Mouse (Mus musculus) gastrocnemius, adult 8-10 months (tissue): ENCODE measurements around the gene Atp8b3. TPM values are rescaled to one million over a fixed set of nuclear protein-coding genes. Genes with fewer than 3 reads are reported as not detected.

Source experiments
- total RNA-seq, 4 experiments: library from RNA; stranded (reverse); gene quantifications; 2 replicates each; pipeline ENCODE4 v1.2.4; 2022

Atp8b3 gene
- total RNA-seq, 4 experiments from 2014 or later: not detected

Other genes with a start within 250 kb of the Atp8b3 start
- gene Rps15, start 246.7 kb downstream of the Atp8b3 start, total RNA-seq: 100 to 1,000 TPM; 626 to 776 (median 688) TPM
- gene Apc2, start 243.1 kb downstream of the Atp8b3 start, total RNA-seq: under 1 TPM; 0.24 to 0.54 (median 0.31) TPM
- gene 2310011J03Rik, start 218.6 kb downstream of the Atp8b3 start, total RNA-seq: 1 to 10 TPM; 5.4 to 8.9 (median 6.6) TPM
- gene Pcsk4, start 209.6 kb downstream of the Atp8b3 start, total RNA-seq: 1 to 10 TPM in 1 of 4 experiments, under 1 TPM in 3; 0.67 to 1.1 (median 0.91) TPM
- gene Reep6, start 209.2 kb downstream of the Atp8b3 start, total RNA-seq: 1 to 10 TPM; 2.6 to 4.0 (median 3.2) TPM
- gene Adamtsl5, start 190.7 kb downstream of the Atp8b3 start, total RNA-seq: 10 to 100 TPM; 22.6 to 30.4 (median 26.9) TPM
- under 1 TPM in 2 of 4 experiments, not detected in 2; 0.27 to 0.36 TPM for gene Plk5, start 182.7 kb downstream of the Atp8b3 start, total RNA-seq
- 1 to 10 TPM; 4.2 to 6.3 (median 4.7) TPM for gene Mex3d, start 151.5 kb downstream of the Atp8b3 start, total RNA-seq
- 100 to 1,000 TPM; 120 to 138 (median 131) TPM for gene Mbd3, start 139.6 kb downstream of the Atp8b3 start, total RNA-seq
- gene Uqcr11, start 132.3 kb downstream of the Atp8b3 start, total RNA-seq: 100 to 1,000 TPM; 691 to 868 (median 797) TPM
- gene Tcf3, start 105.5 kb downstream of the Atp8b3 start, total RNA-seq: 10 to 100 TPM in 3 of 4 experiments, 1 to 10 TPM in 1; 9.9 to 13.1 (median 10.8) TPM
- not detected for gene Onecut3, start 44.3 kb downstream of the Atp8b3 start, total RNA-seq
- gene Rexo1, start 22.4 kb upstream of the Atp8b3 start, total RNA-seq: 10 to 100 TPM in 2 of 4 experiments, 1 to 10 TPM in 2; 8.5 to 11.1 (median 10.1) TPM
- gene Klf16, start 38.2 kb upstream of the Atp8b3 start, total RNA-seq: 1 to 10 TPM; 1.1 to 2.0 (median 1.3) TPM
- 10 to 100 TPM; 70.5 to 80.7 (median 77.3) TPM for gene Abhd17a, start 51.2 kb upstream of the Atp8b3 start, total RNA-seq
- 10 to 100 TPM; 17.4 to 21.2 (median 19.2) TPM for gene Scamp4, start 63.7 kb upstream of the Atp8b3 start, total RNA-seq
- under 1 TPM in 3 of 4 experiments, not detected in 1; 0.29 to 0.43 (median 0.36) TPM for gene Adat3, start 63.8 kb upstream of the Atp8b3 start, total RNA-seq
- gene Gm49322, start 66.9 kb upstream of the Atp8b3 start, total RNA-seq: under 1 TPM in 2 of 4 experiments, not detected in 2; 0.20 to 0.24 TPM
- 100 to 1,000 TPM; 124 to 147 (median 144) TPM for gene Csnk1g2, start 83.7 kb upstream of the Atp8b3 start, total RNA-seq
- gene Btbd2, start 117.9 kb upstream of the Atp8b3 start, total RNA-seq: 10 to 100 TPM; 36.7 to 40.7 (median 39.7) TPM
- 100 to 1,000 TPM; 226 to 292 (median 253) TPM for gene Mknk2, start 139.0 kb upstream of the Atp8b3 start, total RNA-seq
- gene Mob3a, start 162.9 kb upstream of the Atp8b3 start, total RNA-seq: 1 to 10 TPM; 2.6 to 3.6 (median 3.4) TPM
- 1 to 10 TPM; 1.0 to 3.1 (median 2.7) TPM for gene Izumo4, start 163.1 kb upstream of the Atp8b3 start, total RNA-seq
- gene Ap3d1, start 203.1 kb upstream of the Atp8b3 start, total RNA-seq: 10 to 100 TPM; 24.1 to 29.3 (median 27.8) TPM
- 10 to 100 TPM; 12.4 to 13.8 (median 13.5) TPM for gene Dot1l, start 216.1 kb upstream of the Atp8b3 start, total RNA-seq